ENCODE assay signal across 32 mouse cellular contexts in the genomic region with DNA sequence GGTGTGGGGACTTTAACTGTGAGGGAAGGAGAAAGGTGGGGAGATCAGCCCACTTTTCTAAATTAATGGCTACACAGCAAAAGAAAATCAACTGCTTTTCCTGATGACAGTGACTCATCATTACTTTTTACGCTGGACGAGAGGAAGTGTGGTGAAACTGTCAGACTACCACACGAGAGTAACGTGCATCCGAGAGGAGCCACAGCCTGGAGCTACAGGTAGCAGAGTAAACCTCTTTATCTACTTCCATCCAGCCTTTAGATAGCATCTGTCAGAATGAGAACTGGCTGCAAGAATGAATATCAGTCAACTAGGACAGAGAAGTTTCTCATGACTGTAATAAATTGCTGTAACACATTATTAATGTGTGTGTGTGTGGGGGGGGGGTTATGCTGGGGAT. TPM values are rescaled to one million over a fixed set of nuclear protein-coding genes. Genes with fewer than 3 reads are reported as not detected.
DNase-seq lines count a peak whose midpoint lies in the region; ATAC-seq and TF ChIP-seq lines count a peak whose summit lies in the region.
"Had no signal": no experiment of that assay in that cellular context is flagged by ENCODE, and none has a peak within 500 bp of the region (broad histone marks: within the 10 kb centered on the region; RNA-seq: fewer than 3 reads in every experiment).

No protein-coding gene starts in this region.

- no peak for TF ChIP-seq POLR2A in bone marrow macrophage, adult 2 months (IDR thresholded peaks at IDR 0.05; ENCODE audit: borderline replicate concordance, low read depth, low read length)

- ATAC-seq in liver, embryonic 14.5 days (ENCODE audit: insufficient read depth): peak; percentile 22; the same call in 1 of the 2 replicates
- ATAC-seq: forebrain, embryonic 15.5 days had no signal

- H3K9ac ChIP-seq in liver, embryonic 14.5 days (replicated peaks): no peak overlapping the region
- H3K9ac ChIP-seq: embryonic facial prominence, embryonic 13.5 days; forebrain, embryonic 15.5 days; heart, embryonic 13.5 days; hindbrain, embryonic 12.5 days; kidney, embryonic 15.5 days; limb, embryonic 13.5 days; lung, embryonic 14.5 days; midbrain, embryonic 12.5 days; stomach, embryonic 15.5 days had no signal

- no peaks in the 10 kb centered on the region for H3K9me3 ChIP-seq in liver, embryonic 14.5 days (ENCODE audit: control insufficient read depth, low read length)
- 0 out of 2 replicates have a peak, but pooled peaks cover 2% of the 10 kb centered on the region for H3K9me3 ChIP-seq in megakaryocyte, embryonic 14.5 days
- H3K9me3 ChIP-seq: embryonic facial prominence, embryonic 13.5 days; forebrain, embryonic 15.5 days; hindbrain, embryonic 12.5 days; kidney, embryonic 15.5 days; limb, embryonic 13.5 days; midbrain, embryonic 12.5 days; stomach, embryonic 15.5 days had no signal

- 12% methylated on average over 5 of the region's 5 CpGs for WGBS in liver, embryonic 14.5 days (ENCODE audit: insufficient replicate concordance)

- H3K4me1 ChIP-seq in bone marrow macrophage, adult 2 months (ENCODE audit: control insufficient read depth, insufficient read depth, low read length): peaks cover 30% of the 10 kb centered on the region
- H3K4me1 ChIP-seq in liver, embryonic 14.5 days (replicated peaks; ENCODE audit: control insufficient read depth in 2 of 2, insufficient read depth in 2 of 2, low read length in 1 of 2): peaks cover 3 to 16% of the 10 kb centered on the region in 2 experiments; a peak in 3 of 4 replicates
- peaks cover 52% of the 10 kb centered on the region for H3K4me1 ChIP-seq in megakaryocyte, embryonic 14.5 days
- H3K4me1 ChIP-seq: embryonic facial prominence, embryonic 13.5 days; forebrain, embryonic 15.5 days; heart, embryonic 13.5 days; hindbrain, embryonic 12.5 days; kidney, embryonic 15.5 days; limb, embryonic 13.5 days; midbrain, embryonic 12.5 days; stomach, embryonic 15.5 days had no signal

- peak overlapping the region; percentile 57 for H3K4me3 ChIP-seq in bone marrow macrophage, adult 2 months (ENCODE audit: insufficient read depth, low read length)
- no peak overlapping the region for H3K4me3 ChIP-seq in liver, embryonic 14.5 days (ENCODE audit: insufficient read depth in 1 of 2, low read depth in 2 of 2, low read length in 2 of 2)
- peak overlapping the region; percentile 86 for H3K4me3 ChIP-seq in megakaryocyte, embryonic 14.5 days (replicated peaks)
- H3K4me3 ChIP-seq: embryonic facial prominence, embryonic 13.5 days; forebrain, embryonic 15.5 days; heart, embryonic 13.5 days; hindbrain, embryonic 12.5 days; kidney, embryonic 15.5 days; limb, embryonic 13.5 days; midbrain, embryonic 12.5 days; stomach, embryonic 15.5 days had no signal

- H3K4me2 ChIP-seq in liver, embryonic 14.5 days (ENCODE audit: low read depth): no peak overlapping the region
- H3K4me2 ChIP-seq: embryonic facial prominence, embryonic 13.5 days; forebrain, embryonic 15.5 days; heart, embryonic 13.5 days; hindbrain, embryonic 12.5 days; kidney, embryonic 15.5 days; limb, embryonic 13.5 days; lung, embryonic 14.5 days; midbrain, embryonic 12.5 days; stomach, embryonic 15.5 days had no signal

- no peaks in the 10 kb centered on the region for H3K27me3 ChIP-seq in liver, embryonic 14.5 days (ENCODE audit: control insufficient read depth, insufficient read depth, low read length)
- H3K27me3 ChIP-seq in megakaryocyte, embryonic 14.5 days (replicated peaks): no peaks in the 10 kb centered on the region
- H3K27me3 ChIP-seq: embryonic facial prominence, embryonic 13.5 days; forebrain, embryonic 15.5 days; heart, embryonic 13.5 days; hindbrain, embryonic 12.5 days; kidney, embryonic 15.5 days; limb, embryonic 13.5 days; midbrain, embryonic 12.5 days; stomach, embryonic 15.5 days had no signal

- peak overlapping the region; percentile 81 for H3K27ac ChIP-seq in bone marrow macrophage, adult 2 months (ENCODE audit: insufficient read depth, low read depth, low read length)
- no peak overlapping the region for H3K27ac ChIP-seq in liver, embryonic 14.5 days
- H3K27ac ChIP-seq: embryonic facial prominence, embryonic 13.5 days; forebrain, embryonic 15.5 days; heart, embryonic 13.5 days; hindbrain, embryonic 12.5 days; kidney, embryonic 15.5 days; limb, embryonic 13.5 days; midbrain, embryonic 12.5 days; stomach, embryonic 15.5 days had no signal

- no peak for TF ChIP-seq EP300 in liver, embryonic 14.5 days (IDR thresholded peaks at IDR 0.05; ENCODE audit: low read depth)

- H3K36me3 ChIP-seq in liver, embryonic 14.5 days (replicated peaks; ENCODE audit: control insufficient read depth, insufficient read depth, low read depth): no peaks in the 10 kb centered on the region
- peaks cover 35% of the 10 kb centered on the region for H3K36me3 ChIP-seq in megakaryocyte, embryonic 14.5 days (replicated peaks; ENCODE audit: low read length)
- H3K36me3 ChIP-seq: embryonic facial prominence, embryonic 13.5 days; forebrain, embryonic 15.5 days; heart, embryonic 13.5 days; hindbrain, embryonic 12.5 days; kidney, embryonic 15.5 days; limb, embryonic 13.5 days; midbrain, embryonic 12.5 days; stomach, embryonic 15.5 days had no signal

- DNase-seq in 416B (ENCODE audit: low read depth) (peak; percentile 98), MN1 (ENCODE audit: low spot score) (no peak)
- no peak for DNase-seq in liver, embryonic 14.5 days (ENCODE audit: low read depth in 3 of 3, low spot score in 3 of 3)
- no peak for DNase-seq in adrenal gland, postnatal 14 days
- DNase-seq in left cerebral cortex, adult 8-10 months (ENCODE audit: low spot score in 2 of 2): no peak
- DNase-seq in left cerebral cortex, postnatal 14 days (ENCODE audit: low spot score in 2 of 2): no peak
- DNase-seq: cerebellum, adult 11-12 months; cerebellum, postnatal 14 days; embryo, embryonic 11 days; gastrocnemius, postnatal 10 days; heart, adult 18-20 months; heart, postnatal 14 days; kidney, adult 11 months; kidney, postnatal 36 days; layer of hippocampus, postnatal 36 days; lung, embryonic 14.5 days; thymus, postnatal 25 days had no signal

- no peak for TF ChIP-seq CTCF in bone marrow macrophage, adult 2 months (IDR thresholded peaks at IDR 0.05; ENCODE audit: low read depth, low read length)
- no peak for TF ChIP-seq CTCF in liver, embryonic 14.5 days (IDR thresholded peaks at IDR 0.05; ENCODE audit: low read depth)

- intact Hi-C loops in left cerebral cortex, postnatal 14 days (cut with DNase I): no loop called here

RNA-seq across cellular contexts. Expression of gene Clec4d, which starts 5.0 kb away (rescaled TPM):
- 1,180 and 1,280 TPM in 2 replicates for polyA plus RNA-seq in bone marrow macrophage, adult 2 months (2012; ENCODE audit: insufficient read depth, insufficient read length, missing spikeins)
- polyA plus RNA-seq in liver, embryonic 14.5 days (2012; rRNA removed): 0.37 and 0.59 TPM in 2 replicates
- polyA plus RNA-seq in liver, embryonic 14.5 days (2014; fragmentation: Nextera tagmentation; extraction: Ambion mirVana): 0.81 and 0.92 TPM in 2 replicates
- polyA plus RNA-seq in megakaryocyte, embryonic 14.5 days (2012; ENCODE audit: insufficient read depth, low replicate concordance): 4.7 TPM in 1 of 2 replicates, not detected in the other
- 0.41 TPM in 1 of 2 replicates, not detected in the other for total RNA-seq in adrenal gland, postnatal 14 days (2021)
- total RNA-seq in left cerebral cortex, adult 8-10 months (2022): not detected
- not detected for total RNA-seq in left cerebral cortex, postnatal 14 days (2021)
- total RNA-seq: ES-E14; layer of hippocampus, adult 8-10 months; layer of hippocampus, postnatal 36 days; left cerebral cortex, postnatal 25 days had no signal
- polyA plus RNA-seq: embryonic facial prominence, embryonic 13.5 days; forebrain, embryonic 15.5 days; heart, embryonic 13.5 days; hindbrain, embryonic 12.5 days; midbrain, embryonic 12.5 days; neural tube, embryonic 11.5 days had no signal

RNA-seq across cellular contexts. Expression of gene Clec4e, which starts 22.7 kb away (rescaled TPM):
- polyA plus RNA-seq in bone marrow macrophage, adult 2 months (2012; ENCODE audit: insufficient read depth, insufficient read length, missing spikeins): 30.8 and 49.5 TPM in 2 replicates
- 0.39 and 0.52 TPM in 2 replicates for polyA plus RNA-seq in liver, embryonic 14.5 days (2012; rRNA removed)
- 0.85 and 1.7 TPM in 2 replicates for polyA plus RNA-seq in liver, embryonic 14.5 days (2014; fragmentation: Nextera tagmentation; extraction: Ambion mirVana)
- polyA plus RNA-seq in megakaryocyte, embryonic 14.5 days (2012; ENCODE audit: insufficient read depth, low replicate concordance): 1.0 TPM in 1 of 2 replicates, not detected in the other
- total RNA-seq in adrenal gland, postnatal 14 days (2021): 0.15 and 0.60 TPM in 2 replicates
- not detected for total RNA-seq in left cerebral cortex, adult 8-10 months (2022)
- not detected for total RNA-seq in left cerebral cortex, postnatal 14 days (2021)
- total RNA-seq: ES-E14; layer of hippocampus, adult 8-10 months; layer of hippocampus, postnatal 36 days; left cerebral cortex, postnatal 25 days had no signal
- polyA plus RNA-seq: embryonic facial prominence, embryonic 13.5 days; forebrain, embryonic 15.5 days; hindbrain, embryonic 12.5 days; kidney, embryonic 15.5 days; limb, embryonic 13.5 days; lung, embryonic 14.5 days; midbrain, embryonic 12.5 days; neural tube, embryonic 11.5 days had no signal

RNA-seq across cellular contexts. Expression of gene Clec4n, which starts 37.3 kb away (rescaled TPM):
- 161 and 162 TPM in 2 replicates for polyA plus RNA-seq in bone marrow macrophage, adult 2 months (2012; ENCODE audit: insufficient read depth, insufficient read length, missing spikeins)
- polyA plus RNA-seq in liver, embryonic 14.5 days (2012; rRNA removed): 4.2 and 6.0 TPM in 2 replicates
- polyA plus RNA-seq in liver, embryonic 14.5 days (2014; fragmentation: Nextera tagmentation; extraction: Ambion mirVana): 12.0 and 14.2 TPM in 2 replicates
- 8.3 TPM in 1 of 2 replicates, not detected in the other for polyA plus RNA-seq in megakaryocyte, embryonic 14.5 days (2012; ENCODE audit: insufficient read depth, low replicate concordance)
- 1.6 and 3.4 TPM in 2 replicates for total RNA-seq in adrenal gland, postnatal 14 days (2021)
- not detected for total RNA-seq in left cerebral cortex, adult 8-10 months (2022)
- not detected for total RNA-seq in left cerebral cortex, postnatal 14 days (2021)
- total RNA-seq: ES-E14; layer of hippocampus, adult 8-10 months; layer of hippocampus, postnatal 36 days; left cerebral cortex, postnatal 25 days had no signal
- polyA plus RNA-seq: neural tube, embryonic 11.5 days had no signal

RNA-seq across cellular contexts. Expression of gene Vmn2r19, which starts 41.2 kb away (rescaled TPM):
- polyA plus RNA-seq in bone marrow macrophage, adult 2 months (2012; ENCODE audit: insufficient read depth, insufficient read length, missing spikeins): not detected in 2 replicates
- polyA plus RNA-seq in liver, embryonic 14.5 days (2012; rRNA removed): not detected in 2 replicates
- polyA plus RNA-seq in liver, embryonic 14.5 days (2014; fragmentation: Nextera tagmentation; extraction: Ambion mirVana): not detected in 2 replicates
- polyA plus RNA-seq in megakaryocyte, embryonic 14.5 days (2012; ENCODE audit: insufficient read depth, low replicate concordance): not detected in 2 replicates
- not detected in 2 replicates for total RNA-seq in adrenal gland, postnatal 14 days (2021)
- not detected for total RNA-seq in left cerebral cortex, adult 8-10 months (2022)
- not detected for total RNA-seq in left cerebral cortex, postnatal 14 days (2021)
- total RNA-seq: adrenal gland, postnatal 4 days; ES-E14; gastrocnemius, postnatal 10 days; heart, adult 18-20 months; heart, postnatal 14 days; layer of hippocampus, adult 8-10 months; layer of hippocampus, postnatal 36 days; left cerebral cortex, postnatal 25 days had no signal
- polyA plus RNA-seq: embryonic facial prominence, embryonic 13.5 days; forebrain, embryonic 15.5 days; heart, embryonic 13.5 days; hindbrain, embryonic 12.5 days; kidney, embryonic 15.5 days; limb, embryonic 13.5 days; lung, embryonic 14.5 days; midbrain, embryonic 12.5 days; neural tube, embryonic 11.5 days; stomach, embryonic 15.5 days had no signal

Comparison
In these comparisons a context has a peak if more than half of its experiments do, and no peak if none do; other contexts are left out.
1. H3K4me3 ChIP-seq: peak in bone marrow macrophage, adult 2 months (single experiment) and megakaryocyte, embryonic 14.5 days (single experiment); none in liver, embryonic 14.5 days (0 of 2).